Mouse (Mus musculus) heart, adult 2 months (tissue): ENCODE data around the gene Cmtr1.

Source experiments
- CTCF ChIP-seq: fragments of 200-600 bp; IDR thresholded peaks from 2 replicates; pipeline ENCODE4 v1.8.1; 2022; ENCODE audit warnings: antibody characterized with exemption, mild to moderate bottlenecking, moderate library complexity
- POLR2A ChIP-seq: fragments of 200-500 bp; IDR thresholded peaks from 2 replicates; pipeline ENCODE4 v1.6.1; 2011; ENCODE audit warnings: mild to moderate bottlenecking, low read depth, low read length, control low read depth; ENCODE audit not compliant: insufficient read depth

- TF ChIP-seq POLR2A (no peak), CTCF (peak; percentile 69)
These were observed 24.3 kb upstream of the Cmtr1 start for GRCm38 (mm10) chr17:29636118-29636517.
